Mouse (Mus musculus) cerebellum, postnatal 25 days (tissue): Measurements from ENCODE around the gene Msi1.
A peak's percentile ranks its signal among the peaks of the same experiment; 100 is the strongest.
"Not testable (repeated sequence)": the region's sequence is repeated elsewhere in the genome, so short reads cannot be mapped to it uniquely, and the experiment has no call there.

Source experiments
- DNase-seq, 2 experiments: peaks; one replicate each; pipeline ENCODE4 v3.0.0; 2021; ENCODE audit warnings: mixed read lengths in 2 of 2

Gene Msi1

DNA sequence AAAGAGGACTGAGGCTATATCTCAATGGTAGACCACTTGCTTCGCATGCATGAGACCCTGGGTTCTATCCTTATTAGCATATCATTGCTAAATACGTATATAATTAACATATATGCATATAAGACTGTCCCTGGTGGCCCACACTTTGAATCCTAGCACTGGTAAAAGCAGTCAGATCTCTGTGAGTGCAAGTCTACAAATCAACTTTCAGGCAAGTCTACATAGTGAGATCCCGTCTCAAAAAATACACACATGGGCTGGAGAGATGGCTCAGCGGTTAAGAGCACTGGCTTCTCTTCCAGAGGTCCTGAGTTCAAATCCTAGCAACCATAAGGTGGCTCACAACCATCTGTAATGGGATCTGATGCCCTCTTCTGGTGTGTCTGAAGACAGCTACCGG, 61.7 kb downstream of the Msi1 start:
- DNase-seq: no peak

DNA sequence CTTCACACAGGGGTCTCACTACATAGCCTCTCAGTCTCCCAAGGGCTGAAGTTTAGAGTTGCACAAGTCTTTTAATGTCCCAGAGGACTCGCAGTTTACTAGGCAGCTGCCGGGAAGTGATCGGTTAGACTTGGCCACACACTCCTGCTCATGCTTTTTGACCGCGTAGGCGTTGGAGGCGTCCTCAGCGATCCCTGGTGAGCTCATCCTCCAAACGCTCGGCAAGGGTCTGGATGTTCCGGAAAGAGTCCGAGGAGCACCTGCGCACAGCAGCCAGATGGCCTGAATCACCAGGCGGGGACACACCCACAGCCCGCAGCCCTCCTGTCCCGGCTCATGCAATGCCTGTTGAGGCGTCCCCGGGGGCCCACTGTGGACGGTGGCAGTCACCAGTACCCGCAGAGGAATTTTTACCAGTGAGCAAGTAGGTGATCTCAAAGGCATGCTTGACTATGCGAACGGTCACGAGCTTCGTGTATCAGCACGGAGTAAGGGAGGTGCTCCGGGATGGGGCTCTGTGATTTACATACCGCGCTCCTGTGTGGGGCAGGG, 62.4 kb downstream of the Msi1 start:
- DNase-seq: peak; percentile 72 to 75

DNA sequence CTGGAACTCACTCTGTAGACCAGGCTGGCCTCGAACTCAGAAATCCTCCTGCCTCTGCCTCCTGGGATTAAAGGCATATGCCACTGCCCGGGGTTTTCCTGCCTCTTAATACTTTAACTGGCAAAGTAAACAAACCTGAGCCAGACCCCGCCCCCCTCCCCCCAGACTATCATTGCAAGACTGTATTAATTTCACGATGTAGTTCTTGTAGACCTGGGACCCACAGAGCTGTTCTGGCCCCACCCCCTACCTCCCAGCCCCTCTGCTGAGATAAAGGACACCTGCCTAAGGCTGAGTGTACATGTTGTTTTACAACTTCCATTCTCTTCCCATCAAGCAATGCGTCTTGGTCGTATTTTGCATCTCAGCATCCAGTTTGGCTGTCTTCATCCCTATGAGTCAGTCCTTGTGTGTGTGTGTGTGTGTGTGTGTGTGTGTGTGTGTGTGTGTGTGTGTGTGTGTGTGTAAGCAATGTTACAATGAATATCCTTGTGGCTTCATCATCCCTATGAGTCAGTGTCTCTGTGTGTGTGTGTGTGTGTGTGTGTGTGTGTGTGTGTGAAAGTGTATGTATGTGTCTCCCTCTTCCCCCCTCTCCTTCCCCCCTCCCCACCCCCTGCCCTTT, 63.4 kb downstream of the Msi1 start:
- no peak for DNase-seq

DNA sequence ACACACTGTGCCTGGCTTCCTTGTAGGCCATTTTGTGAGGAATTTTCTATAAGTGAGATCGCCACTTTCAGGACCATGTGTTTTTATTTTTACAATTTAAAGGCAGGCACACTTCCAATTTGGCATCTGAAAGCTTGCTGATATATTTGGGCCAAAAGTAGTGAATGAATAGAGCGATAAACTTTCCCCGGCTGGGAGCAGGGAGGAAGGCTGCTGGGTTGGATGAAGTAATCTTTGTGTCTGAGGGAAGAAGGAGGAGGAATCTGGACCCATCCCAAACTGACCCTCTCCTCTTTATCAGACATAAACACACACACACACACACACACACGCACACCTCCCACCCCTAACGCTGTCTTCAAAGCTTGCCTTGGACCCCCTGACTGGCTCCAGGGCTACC, 64.0 kb downstream of the Msi1 start:
- DNase-seq: no peak

DNA sequence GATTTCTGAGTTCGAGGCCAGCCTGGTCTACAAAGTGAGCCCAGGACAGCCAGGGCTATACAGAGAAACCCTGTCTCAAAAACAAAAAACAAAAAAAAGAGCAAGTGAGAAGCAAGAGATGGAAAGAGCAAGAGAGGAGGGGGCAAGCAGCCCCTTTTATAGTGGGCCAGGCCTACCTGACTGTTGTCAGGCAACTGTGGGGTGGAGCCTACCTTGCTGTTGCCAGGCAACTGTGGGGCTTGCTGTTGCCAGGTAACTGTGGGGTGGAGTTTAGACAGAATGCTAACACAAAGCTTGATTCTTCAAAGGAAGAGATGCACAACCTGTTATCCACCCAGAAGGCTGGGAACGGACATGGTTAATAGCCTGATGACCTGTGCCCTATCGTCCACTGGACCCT, 66.2 kb downstream of the Msi1 start:
- DNase-seq: not testable (repeated sequence)

DNA sequence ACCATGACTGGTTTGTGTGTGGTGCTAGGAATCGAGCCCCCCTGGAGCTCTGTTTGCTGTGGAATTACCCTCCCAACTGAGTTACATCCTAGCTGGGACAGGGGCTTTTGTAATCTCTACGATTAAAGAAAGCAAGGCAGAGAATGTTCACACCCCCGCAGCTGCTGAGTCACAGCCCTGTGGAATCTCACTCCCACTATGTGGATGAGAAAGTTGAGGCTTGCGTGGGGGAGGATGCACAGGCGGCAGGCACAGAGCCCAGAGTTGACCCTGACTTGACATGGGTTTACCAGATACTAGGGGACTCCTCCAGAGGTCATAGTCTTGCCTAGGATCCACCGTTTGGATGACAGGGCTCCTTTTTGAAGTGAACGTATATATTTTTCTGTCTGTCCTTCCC, 67.6 kb downstream of the Msi1 start:
- DNase-seq: no peak

DNA sequence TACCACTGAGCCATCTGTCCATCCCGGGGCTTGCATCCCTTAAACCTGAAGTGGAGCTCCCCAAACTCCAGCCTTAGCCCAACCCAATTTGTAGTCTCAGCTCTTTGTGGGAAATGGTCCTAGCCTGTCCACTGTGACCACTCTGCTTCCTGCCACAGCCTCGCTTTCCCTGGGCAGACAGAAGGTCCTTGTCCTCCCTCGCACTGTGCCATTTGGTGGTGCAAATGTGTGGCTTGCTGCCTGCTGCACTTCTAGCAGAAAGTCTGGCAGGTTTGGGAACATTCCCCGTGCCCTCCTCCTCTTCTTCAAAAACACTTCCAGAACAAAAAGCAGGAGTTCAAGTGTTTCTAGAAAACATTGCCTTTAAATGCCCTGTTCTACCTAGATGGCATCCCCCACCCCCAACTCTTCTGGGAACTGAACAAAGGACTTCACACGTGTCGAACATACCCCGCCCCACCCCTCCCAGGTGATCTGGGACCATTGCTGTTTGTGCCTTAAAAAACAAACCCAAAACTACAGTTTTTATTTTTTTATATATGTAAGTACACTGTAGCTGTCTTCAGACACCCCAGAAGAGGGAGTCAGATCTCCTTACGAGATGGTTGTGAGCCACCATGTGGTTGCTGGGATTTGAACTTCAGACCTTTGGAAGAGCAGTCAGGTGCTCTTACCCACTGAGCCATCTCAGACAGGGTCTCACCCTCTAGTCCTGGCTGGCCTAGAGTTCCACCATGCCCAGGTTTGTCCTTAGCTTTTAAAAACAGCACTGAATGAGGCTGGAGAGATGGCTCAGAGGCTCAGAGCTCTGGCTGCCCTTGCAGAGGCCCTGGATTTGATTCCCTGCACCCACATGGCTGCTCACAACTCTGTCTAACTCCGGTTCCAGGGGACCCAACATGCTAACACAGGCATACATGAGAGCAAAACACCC, 69.2 kb downstream of the Msi1 start:
- DNase-seq: peak; percentile 63 to 71

DNA sequence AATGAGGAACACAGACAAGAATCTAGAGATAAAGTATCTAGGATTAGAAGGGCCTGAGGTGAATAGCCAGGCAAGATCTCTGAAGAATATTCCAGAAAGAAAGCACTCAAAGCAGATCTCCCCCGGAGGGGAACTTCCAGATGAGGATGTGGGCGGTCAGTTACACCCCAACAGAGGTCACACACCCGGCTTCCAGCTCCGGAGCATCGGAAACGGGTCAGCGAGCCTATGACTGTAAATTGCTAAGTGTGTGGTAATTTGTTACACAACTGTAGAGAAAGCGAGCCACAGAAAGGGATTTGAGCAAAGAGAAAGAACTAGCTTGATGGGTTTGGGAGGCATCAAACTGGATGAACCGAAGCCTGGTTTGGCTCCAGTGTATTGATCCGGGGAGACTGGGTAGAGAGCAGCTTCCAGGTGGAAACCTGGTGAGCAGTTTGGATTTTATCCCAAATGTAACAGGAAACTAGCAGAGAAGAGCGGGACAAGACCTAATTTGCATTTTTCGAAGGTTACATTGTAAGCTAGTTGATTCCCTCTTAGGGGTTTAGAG, 71.1 kb downstream of the Msi1 start:
- DNase-seq: no peak

DNA sequence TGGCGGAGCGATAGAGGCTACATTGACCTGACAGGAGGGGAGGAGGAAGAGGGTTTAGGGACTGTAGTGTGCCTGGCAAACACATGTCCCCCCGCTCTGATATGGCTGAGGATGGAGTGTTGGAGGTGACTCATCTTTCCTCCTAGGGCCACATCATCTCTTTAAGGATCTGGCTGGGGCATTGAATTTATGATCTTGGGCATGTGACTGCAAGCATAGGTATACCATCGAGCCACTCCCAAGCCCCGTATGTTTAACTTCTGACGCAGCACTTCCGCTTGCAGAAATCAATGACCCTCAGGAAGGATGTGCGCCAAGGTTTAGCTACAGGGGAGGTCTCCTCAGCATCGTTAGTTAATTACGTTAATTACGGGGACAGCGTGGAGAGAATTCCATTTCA, 73.6 kb downstream of the Msi1 start:
- DNase-seq: no peak
